Mouse (Mus musculus) limb, embryonic 11.5 days (tissue): ENCODE results near the gene Hsd17b10. TPM values are rescaled to one million over a fixed set of nuclear protein-coding genes. Genes with fewer than 3 reads are reported as not detected.

Source experiments
- ATAC-seq: fragments of 200-750 bp; cut with Nextera tagmentation; 2 replicates; pipeline ENCODE4 v1.8.0; 2017; ENCODE audit warnings: low read depth; ENCODE audit not compliant: insufficient number of reproducible peaks, low FRiP score, low TSS enrichment
- DNase-seq: peaks from one replicate; pipeline ENCODE4 v3.0.0-alpha.2; 2015; ENCODE audit warnings: low spot score
- H3K27ac ChIP-seq: fragments of 300-500 bp; sonication (generic); replicated peaks from 2 replicates; pipeline ENCODE4 v1.5.1; 2014; ENCODE audit warnings: low read depth, mild to moderate bottlenecking, low read length
- H3K27me3 ChIP-seq: fragments of 300-500 bp; sonication (generic); 2 replicates; pipeline ENCODE4 v1.6.1; 2014; ENCODE audit warnings: mild to moderate bottlenecking, low read length, mixed read lengths; ENCODE audit not compliant: control insufficient read depth, insufficient read depth
- H3K36me3 ChIP-seq: fragments of 300-500 bp; sonication (generic); 2 replicates; pipeline ENCODE4 v1.6.1; 2014; ENCODE audit warnings: mild to moderate bottlenecking, low read length, moderate library complexity, mixed read lengths; ENCODE audit not compliant: control insufficient read depth, insufficient read depth
- H3K4me1 ChIP-seq: fragments of 300-500 bp; sonication (generic); 2 replicates; pipeline ENCODE4 v1.6.1; 2014; ENCODE audit warnings: low read length, mixed read lengths; ENCODE audit not compliant: control insufficient read depth, insufficient read depth
- H3K4me2 ChIP-seq: fragments of 300-500 bp; sonication (generic); 2 replicates; pipeline ENCODE4 v1.6.1; 2014; ENCODE audit warnings: low read depth, mild to moderate bottlenecking, moderate library complexity; ENCODE audit not compliant: severe bottlenecking
- H3K4me3 ChIP-seq: fragments of 300-500 bp; sonication (generic); 2 replicates; pipeline ENCODE4 v1.5.1; 2014; ENCODE audit warnings: low read depth, low read length
- H3K9ac ChIP-seq: fragments of 300-500 bp; sonication (generic); 2 replicates; pipeline ENCODE4 v1.6.1; 2014; ENCODE audit warnings: mild to moderate bottlenecking, low read length
- H3K9me3 ChIP-seq: fragments of 300-500 bp; sonication (generic); 2 replicates; pipeline ENCODE4 v1.6.1; 2016; ENCODE audit warnings: low read length; ENCODE audit not compliant: control insufficient read depth
- WGBS: fragments of 180-500 bp; shearing (Covaris S2); extraction: QIAGEN DNeasy Blood & Tissue Kit; methylation state at CpG from one replicate; pipeline ENCODE4 v1.1.7; 2014; 5-methylcytosine and 5-hydroxymethylcytosine counted together
- polyA plus RNA-seq: library from polyadenylated mRNA; unstranded; fragments of >200 nt; fragmentation: Nextera tagmentation; extraction: Ambion mirVana; gene quantifications from 2 replicates; pipeline ENCODE4 v1.2.1, GENCODE M21; 2014

Gene Hsd17b10
- 246 and 254 TPM in 2 replicates for polyA plus RNA-seq

DNA sequence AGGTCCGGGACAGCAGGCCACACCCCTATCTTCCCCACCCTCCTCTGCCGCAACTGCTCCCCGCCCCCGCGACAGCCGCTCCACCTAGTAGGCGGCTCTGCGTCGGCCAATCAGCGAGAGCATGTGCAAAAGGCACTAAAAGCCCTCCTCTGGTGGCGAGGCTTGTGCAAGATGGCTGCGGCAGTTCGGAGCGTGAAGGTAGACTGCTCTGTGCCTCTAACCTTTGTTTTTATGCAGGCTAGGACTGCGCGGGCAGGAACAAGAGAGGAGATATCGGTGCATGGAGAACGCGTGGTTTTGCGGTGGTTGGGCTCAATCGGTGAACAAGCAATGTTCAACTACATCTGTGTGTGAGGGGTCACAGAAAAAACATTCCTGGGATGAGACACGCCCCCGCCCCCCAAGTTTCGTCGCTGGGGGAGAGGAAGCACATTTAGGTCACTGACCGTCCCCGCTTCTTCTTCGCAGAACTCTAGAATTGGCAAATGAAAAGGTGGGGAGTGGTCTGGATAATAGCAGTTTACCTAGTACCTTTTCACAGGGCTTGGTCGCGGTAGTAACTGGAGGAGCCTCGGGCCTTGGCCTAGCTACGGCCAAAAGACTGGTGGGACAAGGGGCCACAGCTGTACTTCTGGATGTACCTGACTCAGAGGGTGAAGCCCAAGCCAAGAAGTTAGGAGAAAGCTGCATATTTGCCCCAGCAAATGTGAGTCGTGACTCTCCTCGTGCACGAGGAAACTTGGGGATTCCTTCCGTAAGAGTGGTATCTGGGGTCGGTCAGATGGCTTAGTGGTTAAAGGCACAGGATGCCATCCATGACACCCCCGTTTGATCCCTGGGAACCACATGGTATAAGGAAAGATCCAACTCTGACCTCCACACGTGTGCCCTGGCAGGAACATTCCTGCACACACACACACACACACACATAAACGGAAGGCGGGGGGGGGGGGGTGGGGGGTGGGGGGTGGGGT lies at the start of gene Hsd17b10:
Gene Hsd17b10, plus strand, starts transcription at position 109 of the 974 bp plus-strand sequence.
- 19% methylated on average over 39 of the region's 41 CpGs for WGBS
- Histone ChIP-seq H3K27me3 (peaks cover 18% of the 10 kb centered on the region; the same call in 1 of the 2 replicates), H3K9me3 (no peaks in the 10 kb centered on the region)

DNA sequence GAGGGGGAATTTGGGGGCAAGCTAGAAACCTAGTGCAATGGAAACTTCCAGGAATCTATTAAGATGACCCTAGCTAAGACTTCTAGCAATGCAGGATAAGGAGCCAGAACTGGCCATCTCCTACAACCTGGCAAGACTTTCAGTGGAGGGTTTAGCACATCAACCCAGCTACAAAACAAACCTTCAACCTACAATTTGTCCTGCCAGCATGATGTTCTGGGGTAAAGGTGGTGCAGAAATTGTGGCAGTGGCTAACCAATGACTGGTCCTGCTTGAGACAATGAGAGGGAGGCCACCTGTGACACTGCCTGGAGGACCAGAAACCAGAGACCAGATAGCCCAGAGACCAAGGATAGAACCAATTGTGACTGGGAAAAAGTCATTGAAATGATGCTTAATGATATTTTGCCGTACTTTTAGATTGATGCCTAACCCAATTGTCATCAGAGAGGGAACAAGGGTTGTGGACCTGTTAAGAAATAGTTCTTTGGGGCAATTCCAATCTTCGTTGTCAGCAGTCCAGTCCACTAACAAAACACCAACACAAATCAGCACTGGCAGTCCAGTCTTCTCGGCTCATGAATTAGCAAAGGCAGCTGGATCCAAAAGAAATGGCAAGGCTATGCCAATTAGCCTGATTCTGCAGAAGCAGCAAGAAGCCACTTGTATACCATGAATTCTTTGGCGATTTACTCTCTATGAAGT lies 2.5 kb upstream of the Hsd17b10 start:
- no peak overlapping the region for H3K27ac ChIP-seq
- ATAC-seq (no peak), DNase-seq (no peak)
- no peaks in the 10 kb centered on the region for H3K4me1 ChIP-seq
- WGBS: 69% methylated on average over 4 of the region's 4 CpGs
- no peaks in the 10 kb centered on the region for H3K9me3 ChIP-seq
- no peak overlapping the region for H3K4me2 ChIP-seq
- H3K27me3 ChIP-seq: peaks cover 17% of the 10 kb centered on the region; the same call in 1 of the 2 replicates
- no peaks in the 10 kb centered on the region for H3K36me3 ChIP-seq
- no peak overlapping the region for H3K9ac ChIP-seq
- no peak overlapping the region for H3K4me3 ChIP-seq

More for the DNA sequence above, at the start of gene Hsd17b10:
- peak within 1 kb of the TSS; percentile 51 for H3K9ac ChIP-seq
- H3K36me3 ChIP-seq: peaks cover 2% of the 10 kb centered on the region; the same call in 1 of the 2 replicates
- H3K27ac ChIP-seq: peak within 1 kb of the TSS; percentile 21; the same call in 1 of the 2 replicates
- peak; percentile 95 for ATAC-seq
- peak; percentile 84 for DNase-seq
- no peaks in the 10 kb centered on the region for H3K4me1 ChIP-seq
- peak within 1 kb of the TSS; percentile 45 for H3K4me3 ChIP-seq
- H3K4me2 ChIP-seq: peak within 1 kb of the TSS; percentile 59

DNA sequence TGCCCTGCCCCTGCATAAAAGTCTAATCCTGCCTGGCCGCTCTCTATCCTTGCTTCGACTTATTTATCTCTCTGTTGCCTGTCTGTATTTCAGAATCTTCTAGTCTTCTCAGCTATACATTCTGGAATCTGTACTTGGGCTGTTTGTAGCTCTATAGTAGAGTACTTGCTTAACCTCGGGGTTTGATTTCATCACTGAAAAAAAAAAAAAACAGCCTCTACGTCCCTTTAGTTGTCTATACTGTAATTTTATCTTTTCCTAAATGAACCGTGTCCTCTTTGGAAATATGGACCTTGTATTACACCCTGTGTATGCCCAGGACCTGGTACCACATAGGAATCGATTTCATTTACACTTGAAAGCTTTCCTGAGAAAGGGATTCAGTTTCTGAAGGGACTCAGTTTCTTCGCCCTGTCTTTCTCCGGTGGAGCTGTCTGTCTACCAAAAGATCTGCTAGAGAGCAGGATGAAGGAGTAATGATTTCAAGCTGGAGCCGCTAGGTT lies 412 bp upstream of the Hsd17b10 start:
- 43% methylated on average over 9 of the region's 9 CpGs for WGBS
- peaks cover 2% of the 10 kb centered on the region; the same call in 1 of the 2 replicates for H3K36me3 ChIP-seq
- H3K4me1 ChIP-seq: no peaks in the 10 kb centered on the region
- peaks cover 18% of the 10 kb centered on the region; the same call in 1 of the 2 replicates for H3K27me3 ChIP-seq
- peak overlapping the region; percentile 45 for H3K4me3 ChIP-seq
- peak overlapping the region; percentile 59; the same call in 1 of the 2 replicates for H3K4me2 ChIP-seq
- H3K9me3 ChIP-seq: no peaks in the 10 kb centered on the region
- H3K27ac ChIP-seq: no peak overlapping the region
- no peak for ATAC-seq
- no peak overlapping the region for H3K9ac ChIP-seq
- DNase-seq: no peak

DNA sequence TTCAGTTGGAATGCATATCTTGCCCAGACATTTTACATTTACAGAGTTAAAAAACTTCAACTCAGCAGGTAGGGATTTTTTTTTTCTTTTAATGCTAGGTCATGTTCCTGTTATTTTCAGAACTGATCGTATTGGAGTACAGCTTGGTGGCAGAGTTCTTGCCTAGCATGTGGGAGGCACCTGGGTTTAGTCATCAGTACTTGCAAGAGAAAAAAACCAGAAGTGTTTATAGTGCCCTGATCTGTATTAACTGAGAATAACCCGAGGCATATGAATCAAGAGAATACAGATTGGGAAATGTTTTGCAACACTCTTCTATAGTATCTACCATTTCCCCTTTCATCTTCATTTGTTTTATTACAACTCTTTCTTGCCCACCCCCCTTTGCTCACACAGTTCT lies 1.2 kb downstream of the Hsd17b10 start:
- Histone ChIP-seq H3K4me2 (peak overlapping the region; percentile 59; the same call in 1 of the 2 replicates), H3K4me3 (no peak overlapping the region), H3K27me3 (peaks cover 23% of the 10 kb centered on the region; the same call in 1 of the 2 replicates), H3K9ac (no peak overlapping the region), H3K27ac (no peak overlapping the region), H3K9me3 (no peaks in the 10 kb centered on the region), H3K36me3 (peaks cover 2% of the 10 kb centered on the region; the same call in 1 of the 2 replicates), H3K4me1 (no peaks in the 10 kb centered on the region)
- ATAC-seq (no peak), DNase-seq (no peak)
- WGBS: 70% methylated on average over 2 of the region's 2 CpGs

DNA sequence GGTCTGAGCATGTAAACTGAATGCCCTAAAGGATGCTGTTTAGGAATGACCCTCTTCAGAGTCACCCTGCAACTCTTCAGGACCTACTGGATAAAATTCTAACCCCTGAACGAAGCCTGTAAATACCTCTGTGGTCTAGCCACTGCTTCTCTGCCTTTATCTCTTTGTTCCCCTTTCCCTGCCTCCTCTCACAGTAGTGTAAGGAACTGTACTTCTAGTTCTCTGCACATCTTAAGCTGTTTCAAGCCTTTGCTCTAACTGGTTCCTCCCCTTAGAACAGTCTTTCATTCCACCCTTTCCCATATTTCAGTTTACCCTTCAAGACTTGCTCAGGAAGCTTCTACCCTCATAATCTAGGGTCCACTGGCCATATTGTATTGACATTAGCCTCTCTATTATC lies 6.2 kb downstream of the Hsd17b10 start:
- Histone ChIP-seq H3K9me3 (no peaks in the 10 kb centered on the region), H3K36me3 (peaks cover 2% of the 10 kb centered on the region; the same call in 1 of the 2 replicates), H3K4me3 (no peak overlapping the region), H3K9ac (no peak overlapping the region), H3K4me2 (no peak overlapping the region), H3K27ac (no peak overlapping the region), H3K4me1 (no peaks in the 10 kb centered on the region), H3K27me3 (peaks cover 25% of the 10 kb centered on the region; the same call in 1 of the 2 replicates)
- no peak for ATAC-seq
- no peak for DNase-seq
- 80% methylated on average over 1 of the region's 1 CpGs for WGBS

DNA sequence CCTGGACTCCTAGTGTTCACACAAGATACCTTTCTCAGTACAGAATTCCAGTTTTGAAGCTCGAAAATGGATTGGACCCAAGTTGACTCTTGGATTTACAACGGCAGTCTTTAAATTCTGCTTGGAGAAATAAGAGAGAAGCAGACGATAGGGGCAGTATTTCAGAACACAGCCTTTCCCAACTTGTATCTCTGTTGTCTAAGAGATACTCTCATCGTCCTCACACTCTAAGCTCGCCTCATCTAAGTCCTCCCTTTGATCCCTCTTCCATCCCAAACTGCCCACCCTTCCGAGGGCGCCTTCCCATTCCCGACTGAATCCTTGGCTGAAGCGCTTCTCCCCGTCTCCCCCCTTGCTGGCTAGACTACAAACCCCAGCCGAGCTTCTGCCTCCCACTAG lies 14.1 kb downstream of the Hsd17b10 start:
- no peaks in the 10 kb centered on the region for H3K9me3 ChIP-seq
- H3K4me3 ChIP-seq: peak overlapping the region; percentile 51
- 19% methylated on average over 11 of the region's 11 CpGs for WGBS
- H3K27ac ChIP-seq: peak overlapping the region; percentile 64
- peak overlapping the region; percentile 72 for H3K9ac ChIP-seq
- peak overlapping the region; percentile 37 for H3K4me2 ChIP-seq
- H3K27me3 ChIP-seq: 0 out of 2 replicates have a peak, but pooled peaks cover 8% of the 10 kb centered on the region
- no peaks in the 10 kb centered on the region for H3K36me3 ChIP-seq
- no peaks in the 10 kb centered on the region for H3K4me1 ChIP-seq
- ATAC-seq: no peak; the same call in 1 of the 2 replicates
- no peak for DNase-seq

DNA sequence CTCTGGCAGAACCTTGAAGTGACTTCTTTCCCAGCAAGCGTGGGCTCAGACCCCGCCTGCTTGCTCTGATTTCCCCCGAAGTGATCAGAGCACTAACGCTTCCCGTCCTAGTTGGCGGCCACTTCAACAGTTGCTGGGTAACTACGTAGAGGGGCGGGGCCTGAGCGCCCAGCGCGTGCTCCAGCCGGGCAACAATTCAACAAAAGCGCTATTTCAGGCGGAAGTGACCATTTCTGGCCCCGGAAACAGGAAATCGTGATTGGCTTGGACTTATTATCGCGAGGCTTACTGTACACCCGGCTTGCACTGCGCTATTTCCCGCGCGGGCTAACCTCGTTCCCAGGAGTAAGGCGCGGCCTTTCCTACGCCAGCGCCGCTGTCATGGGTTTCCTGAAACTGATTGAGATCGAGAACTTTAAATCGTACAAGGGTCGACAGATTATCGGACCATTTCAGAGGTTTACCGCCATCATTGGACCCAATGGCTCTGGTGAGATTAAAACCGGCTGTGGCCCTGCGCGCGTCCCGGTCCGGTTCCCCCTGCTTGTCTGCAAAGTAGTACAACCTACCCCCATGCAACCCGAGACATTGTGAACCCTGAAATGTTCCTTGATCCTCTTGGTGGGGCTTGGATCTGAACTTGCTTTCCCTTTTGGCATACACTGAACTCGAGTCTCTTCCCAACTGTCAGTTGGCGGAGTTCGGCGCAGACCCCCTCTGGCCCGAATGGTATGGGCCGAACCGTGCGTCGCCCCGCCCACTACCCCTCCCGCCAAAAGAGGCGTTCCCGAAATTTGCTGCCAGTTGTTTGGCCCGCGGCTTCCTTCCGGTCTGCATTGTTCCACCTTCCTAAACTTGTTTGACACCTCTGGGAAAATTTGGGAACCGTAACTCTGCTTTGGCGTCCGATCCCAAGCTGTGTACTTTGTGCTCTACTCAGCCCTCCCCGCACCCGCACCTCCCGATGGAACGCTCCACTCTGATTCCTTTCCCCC lies 14.8 kb downstream of the Hsd17b10 start, which contains the start of the genes Ribc1 and Smc1a:
Gene Ribc1, minus strand, starts transcription at position 145 of the 995 bp plus-strand sequence.
Gene Smc1a, plus strand, starts transcription at position 278 of the 995 bp plus-strand sequence.
- peak; percentile 87 for DNase-seq
- peak; percentile 99 for ATAC-seq

More for the DNA sequence above, 14.8 kb downstream of the Hsd17b10 start, which contains the start of the genes Ribc1 and Smc1a:
- 14% methylated on average over 64 of the region's 64 CpGs for WGBS
- H3K4me2 ChIP-seq: peak within 1 kb of the TSS; percentile 48
- no peaks in the 10 kb centered on the region for H3K4me1 ChIP-seq
- 0 out of 2 replicates have a peak, but pooled peaks cover 7% of the 10 kb centered on the region for H3K27me3 ChIP-seq
- H3K9me3 ChIP-seq: no peaks in the 10 kb centered on the region
- H3K36me3 ChIP-seq: no peaks in the 10 kb centered on the region
- peak within 1 kb of the TSS; percentile 51 for H3K4me3 ChIP-seq
- peak within 1 kb of the TSS; percentile 73 for H3K27ac ChIP-seq
- peak within 1 kb of the TSS; percentile 72 for H3K9ac ChIP-seq
